Mouse (Mus musculus) ES-E14 (cell line): ENCODE results near the gene Ccr5. TPM values are rescaled to one million over a fixed set of nuclear protein-coding genes. Genes with fewer than 3 reads are reported as not detected.

Experiments used
- DNase-seq: peaks from one replicate; pipeline ENCODE4 v3.0.0-alpha.2; 2013; ENCODE audit warnings: low read depth, low spot score
- H3K27ac ChIP-seq: 2 replicates; pipeline ENCODE4 v1.5.1; 2012; ENCODE audit warnings: low read depth, mild to moderate bottlenecking, low read length, moderate library complexity, mixed read lengths; ENCODE audit not compliant: poor library complexity, insufficient read depth, severe bottlenecking
- H3K36me3 ChIP-seq: 2 replicates; pipeline ENCODE4 v1.6.1; 2012; ENCODE audit warnings: mild to moderate bottlenecking, low read length, moderate library complexity, mixed read lengths; ENCODE audit not compliant: control insufficient read depth, poor library complexity, insufficient read depth, severe bottlenecking
- H3K4me1 ChIP-seq, 2 experiments: fragments of 150-350 bp in 1 of 2; sonication (generic) in 1 of 2; 2 replicates each; pipeline ENCODE4 v1.6.1; 2012; ENCODE audit warnings: low read length in 2 of 2, mild to moderate bottlenecking in 1 of 2, mixed read lengths in 1 of 2; ENCODE audit not compliant: control insufficient read depth in 2 of 2, insufficient read depth in 2 of 2, poor library complexity in 1 of 2
- H3K4me3 ChIP-seq, 2 experiments: fragments of 150-350 bp in 1 of 2; sonication (generic) in 1 of 2; 2 replicates each; pipeline ENCODE4 v1.5.1; 2012; ENCODE audit warnings: low read length in 2 of 2, low read depth in 1 of 2, mild to moderate bottlenecking in 1 of 2, mixed read lengths in 1 of 2; ENCODE audit not compliant: insufficient read depth in 1 of 2, poor library complexity in 1 of 2, severe bottlenecking in 1 of 2
- H3K9ac ChIP-seq: 2 replicates; pipeline ENCODE4 v1.6.1; 2012; ENCODE audit warnings: low read depth, mild to moderate bottlenecking, low read length, mixed read lengths; ENCODE audit not compliant: poor library complexity, insufficient read depth, severe bottlenecking
- H3K9me3 ChIP-seq: fragments of 150-350 bp; sonication (generic); 2 replicates; pipeline ENCODE4 v1.6.1; 2012; ENCODE audit warnings: low read depth, mild to moderate bottlenecking, low read length; ENCODE audit not compliant: control insufficient read depth, insufficient read depth
- CHD2 ChIP-seq: IDR thresholded peaks from 2 replicates; pipeline ENCODE4 v1.6.1; 2014; ENCODE audit warnings: mild to moderate bottlenecking, low read depth, low read length, inconsistent platforms
- HCFC1 ChIP-seq: IDR thresholded peaks from 2 replicates; pipeline ENCODE4 v1.6.1; 2012; ENCODE audit warnings: low read length, inconsistent platforms, borderline replicate concordance; ENCODE audit not compliant: insufficient read depth
- MAFK ChIP-seq: IDR thresholded peaks from 2 replicates; pipeline ENCODE4 v1.6.1; 2014; ENCODE audit warnings: mild to moderate bottlenecking, low read depth, low read length, inconsistent platforms; ENCODE audit not compliant: insufficient read depth
- ZC3H11A ChIP-seq: IDR thresholded peaks from 2 replicates; pipeline ENCODE4 v1.6.1; 2012; ENCODE audit warnings: low read depth, mild to moderate bottlenecking, inconsistent platforms, low read length, borderline replicate concordance
- ZNF384 ChIP-seq: IDR thresholded peaks from 2 replicates; pipeline ENCODE4 v1.6.1; 2012; ENCODE audit warnings: low read depth, low read length, inconsistent platforms
- in situ Hi-C, 2 experiments: fragments of 600-800 bp; cut with MboI; formaldehyde crosslinking; loops; one replicate each; pipeline ENCODE4 v1.15.1; 2025; ENCODE audit warnings: low sequenced_read_pairs in 2 of 2, inconsistent platforms in 1 of 2; ENCODE audit not compliant: unreplicated experiment in 2 of 2
- total RNA-seq: library from RNA; depleted of rRNA; stranded (reverse); fragments of 300-350 nt; gene quantifications from 2 replicates; pipeline ENCODE4 v1.2.3, GENCODE M21; 2012

Ccr5 gene
- total RNA-seq, 1 experiment, result not detected

GRCm38 (mm10) chr9:124108356-124109127 lies 12.8 kb upstream of the Ccr5 start:
- in situ Hi-C loops, result no loop called here
- Histone ChIP-seq H3K36me3 (no peaks in the 10 kb centered on the region), H3K9me3 (no peaks in the 10 kb centered on the region), H3K27ac (no peak overlapping the region), H3K9ac (no peak overlapping the region), H3K4me3 (no peak overlapping the region), H3K4me1 (no peaks in the 10 kb centered on the region)
- DNase-seq, result no peak
- TF ChIP-seq ZNF384, result no peak

GRCm38 (mm10) chr9:124111997-124112396 lies 9.3 kb upstream of the Ccr5 start:
- H3K27ac ChIP-seq, result no peak overlapping the region
- no peak for DNase-seq
- H3K9me3 ChIP-seq, result no peaks in the 10 kb centered on the region
- in situ Hi-C loops, result no loop called here
- no peaks in the 10 kb centered on the region for H3K36me3 ChIP-seq
- H3K9ac ChIP-seq, result no peak overlapping the region
- no peaks in the 10 kb centered on the region for H3K4me1 ChIP-seq
- TF ChIP-seq ZNF384 (no peak), ZC3H11A (no peak), CHD2 (no peak), MAFK (no peak), HCFC1 (no peak)
- no peak overlapping the region for H3K4me3 ChIP-seq

- no peak overlapping the region for H3K27ac ChIP-seq
- no peaks in the 10 kb centered on the region for H3K36me3 ChIP-seq
- DNase-seq, result no peak
- in situ Hi-C loops, result no loop called here
- no peaks in the 10 kb centered on the region for H3K4me1 ChIP-seq
- TF ChIP-seq ZC3H11A, result no peak
- no peak for TF ChIP-seq CHD2
- TF ChIP-seq HCFC1, result no peak
- TF ChIP-seq MAFK, result no peak
- no peak for TF ChIP-seq ZNF384
- no peaks in the 10 kb centered on the region for H3K9me3 ChIP-seq
- no peak overlapping the region for H3K4me3 ChIP-seq
- no peak overlapping the region for H3K9ac ChIP-seq
Measured at GRCm38 (mm10) chr9:124112591-124113239, 8.6 kb upstream of the Ccr5 start.

GRCm38 (mm10) chr9:124113777-124114176 lies 7.6 kb upstream of the Ccr5 start:
- TF ChIP-seq HCFC1 (no peak), CHD2 (no peak), ZC3H11A (no peak)
- Histone ChIP-seq H3K9ac (no peak overlapping the region), H3K4me1 (no peaks in the 10 kb centered on the region), H3K36me3 (no peaks in the 10 kb centered on the region), H3K27ac (no peak overlapping the region), H3K4me3 (no peak overlapping the region), H3K9me3 (no peaks in the 10 kb centered on the region)
- no peak for DNase-seq
- in situ Hi-C loops, result no loop called here
